Mouse (Mus musculus): ENCODE data around the gene D230025D16Rik.

DNA sequence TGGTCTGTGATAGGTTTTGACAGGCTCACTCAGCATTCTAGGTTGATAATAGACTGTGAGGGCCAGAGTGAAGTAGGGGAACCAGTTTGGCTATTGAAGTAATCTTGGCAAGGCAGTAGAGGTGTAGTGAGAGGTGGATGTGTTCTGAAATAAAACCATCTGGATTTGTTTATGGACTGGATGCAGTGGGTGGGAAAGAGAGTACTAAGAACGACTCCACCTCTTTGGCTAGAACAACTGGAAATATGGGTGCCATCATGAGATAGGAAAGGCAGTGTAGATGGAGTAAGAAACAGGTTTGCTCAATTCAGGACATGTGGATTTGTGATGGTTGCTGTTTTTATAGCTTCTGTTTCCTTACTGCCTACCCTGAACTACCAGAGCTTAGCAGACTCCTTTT lies 42.7 kb upstream of the D230025D16Rik start:
- no peak for TF ChIP-seq CTCF (conservative IDR thresholded peaks at IDR 0.05; ENCODE audit: insufficient read depth, insufficient read length, low read depth, low read length)
- TF ChIP-seq POLR2A (IDR thresholded peaks at IDR 0.05; ENCODE audit: low read depth, low read length): no peak

All from kidney, adult 2 months (tissue).